Mouse (Mus musculus) CH12.LX (cell line): ENCODE results near the gene Gpd1l. TPM values are rescaled to one million over a fixed set of nuclear protein-coding genes. Genes with fewer than 3 reads are reported as not detected.

Source experiments
- DNase-seq: peaks from one replicate; pipeline ENCODE4 v3.0.0-alpha.2; 2013; ENCODE audit errors: extremely low read depth
- H3K27ac ChIP-seq: 2 replicates; pipeline ENCODE4 v1.5.1; 2012; ENCODE audit warnings: low read depth, mild to moderate bottlenecking, control low read depth, moderate library complexity; ENCODE audit not compliant: insufficient read depth
- H3K27me3 ChIP-seq: replicated peaks from 2 replicates; pipeline ENCODE3; 2012; ENCODE audit warnings: inconsistent platforms
- H3K36me3 ChIP-seq, 2 experiments: replicated peaks in 1 of 2; 2 replicates each; pipeline versions ENCODE3 to v1.6.1; 2012; ENCODE audit warnings: inconsistent platforms in 1 of 2, low read length in 1 of 2, mild to moderate bottlenecking in 1 of 2, mixed read lengths in 1 of 2, moderate library complexity in 1 of 2; ENCODE audit not compliant: control insufficient read depth in 1 of 2, insufficient read depth in 1 of 2
- H3K4me1 ChIP-seq, 2 experiments: 2 replicates each; pipeline ENCODE4 v1.6.1; 2012; ENCODE audit warnings: inconsistent platforms in 1 of 2, moderate library complexity in 1 of 2; ENCODE audit not compliant: insufficient read depth in 2 of 2, control insufficient read depth in 1 of 2
- H3K4me2 ChIP-seq: 2 replicates; pipeline ENCODE4 v1.6.1; 2012; ENCODE audit warnings: low read depth, mild to moderate bottlenecking, control low read depth; ENCODE audit not compliant: poor library complexity, insufficient read depth, severe bottlenecking
- H3K4me3 ChIP-seq, 3 experiments: fragments of 150-350 bp in 1 of 3; sonication (generic) in 1 of 3; replicated peaks in 1 of 3; 2 replicates each; pipeline versions ENCODE3 to v1.5.1; 2011 to 2012; ENCODE audit warnings: low read depth in 2 of 3, low read length in 2 of 3, mild to moderate bottlenecking in 2 of 3, moderate library complexity in 2 of 3, control low read depth in 1 of 3, improper control_type of control experiment in 1 of 3, inconsistent platforms in 1 of 3, mixed read lengths in 1 of 3; ENCODE audit not compliant: poor library complexity in 1 of 3
- H3K79me2 ChIP-seq: replicated peaks from 2 replicates; pipeline ENCODE4 v1.6.1; 2012; ENCODE audit warnings: mild to moderate bottlenecking, moderate library complexity; ENCODE audit not compliant: control insufficient read depth, poor library complexity, insufficient read depth, severe bottlenecking; ENCODE audit errors: extremely low read depth
- H3K9ac ChIP-seq: 2 replicates; pipeline ENCODE4 v1.6.1; 2012; ENCODE audit warnings: low read depth, mild to moderate bottlenecking, control low read depth, moderate library complexity; ENCODE audit not compliant: insufficient read depth
- H3K9me3 ChIP-seq: replicated peaks from 2 replicates; pipeline ENCODE3; 2012; ENCODE audit warnings: low read length, inconsistent platforms, mixed read lengths
- BHLHE40 ChIP-seq: IDR thresholded peaks from 2 replicates; pipeline ENCODE4 v1.6.1; 2011; ENCODE audit warnings: mild to moderate bottlenecking, low read depth, low read length, improper control_type of control experiment
- CHD1 ChIP-seq: IDR thresholded peaks from 2 replicates; pipeline ENCODE4 v1.6.1; 2012; ENCODE audit warnings: low read depth, low read length, improper control_type of control experiment, inconsistent platforms
- CTCF ChIP-seq, 2 experiments: IDR thresholded peaks in 1 of 2; conservative IDR thresholded peaks in 1 of 2; 2 replicates each; pipeline ENCODE4 v1.5.1; 2011 to 2012; ENCODE audit warnings: low read depth in 2 of 2, low read length in 2 of 2, improper control_type of control experiment in 1 of 2, inconsistent platforms in 1 of 2, mild to moderate bottlenecking in 1 of 2, moderate library complexity in 1 of 2
- E2F4 ChIP-seq: IDR thresholded peaks from 2 replicates; pipeline ENCODE4 v1.6.1; 2011; ENCODE audit warnings: low read depth, low read length, improper control_type of control experiment; ENCODE audit not compliant: insufficient replicate concordance
- EP300 ChIP-seq: IDR thresholded peaks from 2 replicates; pipeline ENCODE4 v1.6.1; 2011; ENCODE audit warnings: low read length, improper control_type of control experiment
- HCFC1 ChIP-seq: IDR thresholded peaks from 2 replicates; pipeline ENCODE4 v1.6.1; 2012; ENCODE audit warnings: low read depth, mild to moderate bottlenecking, inconsistent platforms, low read length, improper control_type of control experiment
- KAT2A ChIP-seq: IDR thresholded peaks from 2 replicates; pipeline ENCODE4 v1.6.1; 2012; ENCODE audit warnings: low read length, improper control_type of control experiment, inconsistent platforms; ENCODE audit not compliant: insufficient replicate concordance
- MAX ChIP-seq: IDR thresholded peaks from 2 replicates; pipeline ENCODE4 v1.6.1; 2011; ENCODE audit warnings: low read length, improper control_type of control experiment
- MXI1 ChIP-seq: IDR thresholded peaks from 2 replicates; pipeline ENCODE4 v1.6.1; 2011; ENCODE audit warnings: mild to moderate bottlenecking, low read depth, low read length, improper control_type of control experiment
- NELFE ChIP-seq: IDR thresholded peaks from 2 replicates; pipeline ENCODE4 v1.6.1; 2011; ENCODE audit warnings: low read depth, low read length, improper control_type of control experiment
- NRF1 ChIP-seq: IDR thresholded peaks from 2 replicates; pipeline ENCODE4 v1.6.1; 2014; ENCODE audit warnings: low read depth, mild to moderate bottlenecking, inconsistent platforms, low read length, improper control_type of control experiment, moderate library complexity
- PAX5 ChIP-seq: IDR thresholded peaks from 2 replicates; pipeline ENCODE4 v1.6.1; 2012; ENCODE audit warnings: low read length, inconsistent platforms, mixed read lengths
- RAD21 ChIP-seq: IDR thresholded peaks from 2 replicates; pipeline ENCODE4 v1.6.1; 2011; ENCODE audit warnings: low read depth, mild to moderate bottlenecking, low read length, improper control_type of control experiment, moderate library complexity
- SIN3A ChIP-seq: IDR thresholded peaks from 2 replicates; pipeline ENCODE4 v1.6.1; 2012; ENCODE audit warnings: low read length, improper control_type of control experiment, inconsistent platforms
- TBP ChIP-seq: conservative IDR thresholded peaks from 2 replicates; pipeline ENCODE4 v1.6.1; 2011; ENCODE audit warnings: low read depth, low read length, improper control_type of control experiment
- UBTF ChIP-seq: IDR thresholded peaks from 2 replicates; pipeline ENCODE4 v1.6.1; 2012; ENCODE audit warnings: low read depth, mild to moderate bottlenecking, inconsistent platforms, low read length, improper control_type of control experiment, moderate library complexity
- USF1 ChIP-seq: IDR thresholded peaks from 2 replicates; pipeline ENCODE4 v1.6.1; 2014; ENCODE audit warnings: low read depth, mild to moderate bottlenecking, inconsistent platforms, low read length, improper control_type of control experiment
- ZC3H11A ChIP-seq: IDR thresholded peaks from 2 replicates; pipeline ENCODE4 v1.6.1; 2012; ENCODE audit warnings: low read depth, mild to moderate bottlenecking, inconsistent platforms, low read length, improper control_type of control experiment
- ZKSCAN1 ChIP-seq: IDR thresholded peaks from 2 replicates; pipeline ENCODE4 v1.6.1; 2012; ENCODE audit warnings: low read depth, inconsistent platforms, low read length, improper control_type of control experiment, borderline replicate concordance
- ZNF384 ChIP-seq: IDR thresholded peaks from 2 replicates; pipeline ENCODE4 v1.6.1; 2012; ENCODE audit warnings: low read depth, low read length, improper control_type of control experiment, inconsistent platforms
- dilution Hi-C: fragments of 300-500 bp; cut with MboI; formaldehyde crosslinking; loops from 2 replicates; pipeline ENCODE4 v1.14.3; 2020; ENCODE audit warnings: low sequenced_read_pairs; ENCODE audit not compliant: extremely low pct_unique_long_range_greater_than_20kb, extremely low pct_ligation_motif_present
- in situ Hi-C: fragments of 300-500 bp; cut with MboI; formaldehyde crosslinking; loops from 3 replicates; pipeline ENCODE4 v1.14.3; 2019; ENCODE audit warnings: low sequenced_read_pairs, low pct_ligation_motif_present, low pct_unique_long_range_greater_than_20kb, mixed read lengths
- polyA plus RNA-seq: library from polyadenylated mRNA; unstranded; fragments of >175 nt; gene quantifications from 2 replicates; pipeline ENCODE4 v1.2.1, GENCODE M21; 2012; ENCODE audit warnings: low read depth; ENCODE audit not compliant: insufficient read length
- total RNA-seq, 2 experiments: library from RNA; depleted of rRNA; stranded (reverse); fragments of 300-350 nt in 1 of 2; fragments of >200 nt in 1 of 2; gene quantifications; 2 replicates each; pipeline ENCODE4 v1.2.3; 2012 to 2014

Gene Gpd1l
- total and polyA plus RNA-seq, 3 experiments, result 4.6 to 7.4 (median 5.8) TPM

GRCm38 (mm10) chr9:114978281-114979111 lies 44.7 kb upstream of the Gpd1l start, which contains the start of gene Osbpl10:
Osbpl10 (plus strand) TSS chr9:114978569.
- peak; percentile 2 for DNase-seq
- no peak within 1 kb of the TSS for H3K4me2 ChIP-seq
- H3K4me1 ChIP-seq, result peaks cover 0 to 6% of the 10 kb centered on the region in 2 experiments; a peak in 2 of 4 replicates
- H3K79me2 ChIP-seq, result no peaks in the 10 kb centered on the region
- H3K9ac ChIP-seq, result no peak within 1 kb of the TSS
- H3K27ac ChIP-seq, result no peak within 1 kb of the TSS
- TF ChIP-seq CTCF (conservative IDR thresholded peaks at IDR 0.05 in 1 of 2, IDR thresholded peaks at IDR 0.05 in 1 of 2; ENCODE audit: low read depth in 2 of 2, low read length in 2 of 2), result no peak
- TF ChIP-seq MXI1, result no peak
- TF ChIP-seq E2F4, result no peak
- TF ChIP-seq EP300, result no peak
- no peak for TF ChIP-seq ZKSCAN1
- no peak for TF ChIP-seq HCFC1
- no peak for TF ChIP-seq MAX
- no peak for TF ChIP-seq BHLHE40
- TF ChIP-seq ZNF384, result no peak
- TF ChIP-seq UBTF, result no peak
- TF ChIP-seq SIN3A, result no peak
- TF ChIP-seq NRF1, result no peak
- TF ChIP-seq PAX5, result no peak
- TF ChIP-seq USF1, result no peak
- no peak for TF ChIP-seq CHD1
- TF ChIP-seq KAT2A, result no peak
- no peak for TF ChIP-seq NELFE
- no peak for TF ChIP-seq TBP
- no peak for TF ChIP-seq ZC3H11A
- TF ChIP-seq RAD21, result no peak
- H3K4me3 ChIP-seq, result peak within 1 kb of the TSS in 1 of 3 experiments; percentile 36
- in situ Hi-C loops (no loop called here), dilution Hi-C loops (no loop called here)
- no peaks in the 10 kb centered on the region for H3K36me3 ChIP-seq
- H3K9me3 ChIP-seq, result peaks cover 4% of the 10 kb centered on the region
- peaks cover 51% of the 10 kb centered on the region for H3K27me3 ChIP-seq
